Mouse (Mus musculus) lung, postnatal 0 days (tissue): ENCODE measurements around the gene Wasf2. TPM values are rescaled to one million over a fixed set of nuclear protein-coding genes. Genes with fewer than 3 reads are reported as not detected.

Experiments
- ATAC-seq: fragments of 200-750 bp; cut with Nextera tagmentation; 2 replicates; pipeline ENCODE4 v1.8.0; 2017; ENCODE audit warnings: moderate library complexity
- DNase-seq: peaks from one replicate; pipeline ENCODE4 v3.0.0-alpha.2; 2016; ENCODE audit warnings: low spot score
- H3K27ac ChIP-seq: fragments of 300-500 bp; sonication (generic); 2 replicates; pipeline ENCODE4 v1.5.1; 2014; ENCODE audit warnings: antibody characterized with exemption, mild to moderate bottlenecking, low read length, mixed read lengths
- H3K27me3 ChIP-seq: fragments of 300-500 bp; sonication (generic); replicated peaks from 2 replicates; pipeline ENCODE4 v1.6.1; 2014; ENCODE audit warnings: low read length, mixed read lengths; ENCODE audit not compliant: insufficient read depth
- H3K36me3 ChIP-seq: fragments of 300-500 bp; sonication (generic); 2 replicates; pipeline ENCODE4 v1.6.1; 2014; ENCODE audit warnings: low read length, mixed read lengths; ENCODE audit not compliant: insufficient read depth
- H3K4me1 ChIP-seq: fragments of 300-500 bp; sonication (generic); 2 replicates; pipeline ENCODE4 v1.6.1; 2014; ENCODE audit warnings: antibody characterized with exemption, low read depth, low read length, mixed read lengths; ENCODE audit not compliant: insufficient read depth
- H3K4me2 ChIP-seq: fragments of 300-500 bp; sonication (generic); replicated peaks from 2 replicates; pipeline ENCODE4 v1.6.1; 2014; ENCODE audit warnings: low read depth, mild to moderate bottlenecking, low read length, moderate library complexity, mixed read lengths
- H3K4me3 ChIP-seq: fragments of 300-500 bp; sonication (generic); 2 replicates; pipeline ENCODE4 v1.5.1; 2014; ENCODE audit warnings: low read depth, low read length
- H3K9ac ChIP-seq: fragments of 300-500 bp; sonication (generic); replicated peaks from 2 replicates; pipeline ENCODE4 v1.6.1; 2014; ENCODE audit warnings: low read depth, mild to moderate bottlenecking
- H3K9me3 ChIP-seq: fragments of 300-500 bp; sonication (generic); 2 replicates; pipeline ENCODE4 v1.6.1; 2016; ENCODE audit warnings: low read length, mixed read lengths
- CTCF ChIP-seq: IDR thresholded peaks from 2 replicates; pipeline ENCODE4 v1.5.1; 2016; ENCODE audit warnings: antibody characterized with exemption, mild to moderate bottlenecking
- EP300 ChIP-seq: IDR thresholded peaks from 2 replicates; pipeline ENCODE4 v1.6.1; 2016; ENCODE audit warnings: antibody characterized with exemption, mild to moderate bottlenecking, control low read depth
- WGBS: fragments of 180-500 bp; shearing (Covaris S2); extraction: QIAGEN DNeasy Blood & Tissue Kit; methylation state at CpG from one replicate; pipeline ENCODE4 v1.1.7; 2014; 5-methylcytosine and 5-hydroxymethylcytosine counted together
- polyA plus RNA-seq: library from polyadenylated mRNA; unstranded; fragments of >200 nt; fragmentation: Nextera tagmentation; extraction: Ambion mirVana; gene quantifications from 2 replicates; pipeline ENCODE4 v1.2.1, GENCODE M21; 2015

The Wasf2 gene
- polyA plus RNA-seq, 1 experiment from 2014 or later = 149 TPM

GRCm38 (mm10) chr4:133162196-133162595 is 31.9 kb downstream of the Wasf2 start:
- WGBS = 58% methylated on average over 6 of the region's 6 CpGs
- Histone ChIP-seq H3K4me3 (no peak overlapping the region), H3K36me3 (0 out of 2 replicates have a peak, but pooled peaks cover 7% of the 10 kb centered on the region), H3K27me3 (no peaks in the 10 kb centered on the region), H3K4me2 (no peak overlapping the region), H3K9ac (no peak overlapping the region), H3K27ac (no peak overlapping the region), H3K4me1 (peaks cover 7% of the 10 kb centered on the region; the same call in 1 of the 2 replicates), H3K9me3 (no peaks in the 10 kb centered on the region)
- ATAC-seq (no peak), DNase-seq (no peak)
- no peak for TF ChIP-seq CTCF
- no peak for TF ChIP-seq EP300

- no peak overlapping the region for H3K4me2 ChIP-seq
- no peak overlapping the region for H3K4me3 ChIP-seq
- TF ChIP-seq CTCF (no peak), EP300 (no peak)
- H3K9ac ChIP-seq = no peak overlapping the region
- ATAC-seq = no peak
- H3K27ac ChIP-seq = no peak overlapping the region
- no peak for DNase-seq
- 69% methylated on average over 9 of the region's 9 CpGs for WGBS
- 0 out of 2 replicates have a peak, but pooled peaks cover 7% of the 10 kb centered on the region for H3K36me3 ChIP-seq
- H3K27me3 ChIP-seq = no peaks in the 10 kb centered on the region
- H3K9me3 ChIP-seq = no peaks in the 10 kb centered on the region
- peaks cover 12% of the 10 kb centered on the region; the same call in 1 of the 2 replicates for H3K4me1 ChIP-seq
These were observed 36.5 kb downstream of the Wasf2 start for GRCm38 (mm10) chr4:133166773-133167172.

- peak; percentile 84 for ATAC-seq
- Histone ChIP-seq H3K9ac (no peak overlapping the region), H3K36me3 (0 out of 2 replicates have a peak, but pooled peaks cover under 1% of the 10 kb centered on the region), H3K27me3 (no peaks in the 10 kb centered on the region), H3K9me3 (no peaks in the 10 kb centered on the region), H3K4me1 (peaks cover 16% of the 10 kb centered on the region; the same call in 1 of the 2 replicates), H3K4me3 (no peak overlapping the region), H3K4me2 (peak overlapping the region; percentile 32), H3K27ac (peak overlapping the region; percentile 5)
- peak; percentile 70 for TF ChIP-seq EP300
- TF ChIP-seq CTCF = peak; percentile 6; the same call in 1 of the 2 replicates
- DNase-seq = peak; percentile 89
- 56% methylated on average over 10 of the region's 10 CpGs for WGBS
These were observed 39.1 kb downstream of the Wasf2 start for GRCm38 (mm10) chr4:133169237-133170055.

GRCm38 (mm10) chr4:133170056-133170524 is 39.8 kb downstream of the Wasf2 start:
- H3K4me2 ChIP-seq = no peak overlapping the region

GRCm38 (mm10) chr4:133170616-133171015 is 40.3 kb downstream of the Wasf2 start:
- TF ChIP-seq CTCF (no peak), EP300 (no peak)
- peak overlapping the region; percentile 38; the same call in 1 of the 2 replicates for H3K27ac ChIP-seq
- ATAC-seq (no peak), DNase-seq (peak; percentile 41)
- H3K4me1 ChIP-seq = peaks cover 23% of the 10 kb centered on the region
- H3K4me2 ChIP-seq = no peak overlapping the region
- H3K9ac ChIP-seq = no peak overlapping the region
- H3K27me3 ChIP-seq = no peaks in the 10 kb centered on the region
- H3K4me3 ChIP-seq = no peak overlapping the region
- no peaks in the 10 kb centered on the region for H3K9me3 ChIP-seq
- H3K36me3 ChIP-seq = no peaks in the 10 kb centered on the region

More at GRCm38 (mm10) chr4:133170056-133170524, 39.8 kb downstream of the Wasf2 start:
- WGBS = 45% methylated on average over 3 of the region's 3 CpGs
- H3K9me3 ChIP-seq = no peaks in the 10 kb centered on the region
- peaks cover 17% of the 10 kb centered on the region for H3K4me1 ChIP-seq
- no peak overlapping the region for H3K4me3 ChIP-seq
- H3K9ac ChIP-seq = no peak overlapping the region
- H3K36me3 ChIP-seq = no peaks in the 10 kb centered on the region
- DNase-seq = peak; percentile 48
- H3K27me3 ChIP-seq = no peaks in the 10 kb centered on the region
- H3K27ac ChIP-seq = peak overlapping the region; percentile 38; the same call in 1 of the 2 replicates
- no peak for TF ChIP-seq EP300
- TF ChIP-seq CTCF = no peak
- no peak for ATAC-seq

- no peak for DNase-seq
- 60% methylated on average over 4 of the region's 4 CpGs for WGBS
- no peaks in the 10 kb centered on the region for H3K9me3 ChIP-seq
- no peak overlapping the region for H3K4me3 ChIP-seq
- H3K27me3 ChIP-seq = no peaks in the 10 kb centered on the region
- H3K4me1 ChIP-seq = peaks cover 26% of the 10 kb centered on the region
- H3K9ac ChIP-seq = no peak overlapping the region
- H3K36me3 ChIP-seq = peaks cover 9% of the 10 kb centered on the region; the same call in 1 of the 2 replicates
- ATAC-seq = no peak
- no peak for TF ChIP-seq EP300
- TF ChIP-seq CTCF = no peak
- H3K4me2 ChIP-seq = no peak overlapping the region
- peak overlapping the region; percentile 6; the same call in 1 of the 2 replicates for H3K27ac ChIP-seq
These were observed 42.1 kb downstream of the Wasf2 start for GRCm38 (mm10) chr4:133172451-133172850.
